Mouse (Mus musculus) midbrain, embryonic 15.5 days (tissue): ENCODE data around the gene 3830406C13Rik. TPM values are rescaled to one million over a fixed set of nuclear protein-coding genes. Genes with fewer than 3 reads are reported as not detected.
A peak's percentile ranks its signal among the peaks of the same experiment; 100 is the strongest.

Experiments used
- ATAC-seq: fragments of 200-750 bp; cut with Nextera tagmentation; replicated peaks from 2 replicates; pipeline ENCODE4 v1.8.0; 2017; ENCODE audit warnings: moderate TSS enrichment
- H3K27ac ChIP-seq: fragments of 300-500 bp; sonication (generic); 2 replicates; pipeline ENCODE4 v1.5.1; 2015; ENCODE audit warnings: mild to moderate bottlenecking, inconsistent platforms
- H3K27me3 ChIP-seq: fragments of 300-500 bp; sonication (generic); replicated peaks from 2 replicates; pipeline ENCODE4 v1.6.1; 2015; ENCODE audit warnings: inconsistent platforms
- H3K36me3 ChIP-seq: fragments of 300-500 bp; sonication (generic); replicated peaks from 2 replicates; pipeline ENCODE4 v1.6.1; 2015; ENCODE audit warnings: inconsistent platforms
- H3K4me1 ChIP-seq: fragments of 300-500 bp; sonication (generic); 2 replicates; pipeline ENCODE4 v1.6.1; 2015; ENCODE audit warnings: inconsistent platforms
- H3K4me2 ChIP-seq: fragments of 300-500 bp; sonication (generic); 2 replicates; pipeline ENCODE4 v1.6.1; 2015; ENCODE audit warnings: inconsistent platforms, mild to moderate bottlenecking, moderate library complexity
- H3K4me3 ChIP-seq: fragments of 300-500 bp; sonication (generic); 2 replicates; pipeline ENCODE4 v1.5.1; 2015; ENCODE audit warnings: mild to moderate bottlenecking, inconsistent platforms
- H3K9ac ChIP-seq: fragments of 300-500 bp; sonication (generic); 2 replicates; pipeline ENCODE4 v1.6.1; 2015; ENCODE audit warnings: mild to moderate bottlenecking, inconsistent platforms
- H3K9me3 ChIP-seq: fragments of 300-500 bp; sonication (generic); 2 replicates; pipeline ENCODE4 v1.6.1; 2016; ENCODE audit warnings: inconsistent platforms
- WGBS: fragments of 180-500 bp; shearing (Covaris S2); methylation state at CpG from one replicate; pipeline ENCODE4 v1.1.7; 2015; ENCODE audit warnings: mixed read lengths; 5-methylcytosine and 5-hydroxymethylcytosine counted together
- polyA plus RNA-seq: library from polyadenylated mRNA; unstranded; fragments of >200 nt; fragmentation: Nextera tagmentation; extraction: Ambion mirVana; gene quantifications from 2 replicates; pipeline ENCODE4 v1.2.1, GENCODE M21; 2015

Gene 3830406C13Rik
- polyA plus RNA-seq, 1 experiment from 2014 or later, result 37.5 TPM

GRCm38 (mm10) chr14:12334925-12335324 lies 51.0 kb downstream of the 3830406C13Rik start:
- H3K27me3 ChIP-seq, result peaks cover 69% of the 10 kb centered on the region

DNA sequence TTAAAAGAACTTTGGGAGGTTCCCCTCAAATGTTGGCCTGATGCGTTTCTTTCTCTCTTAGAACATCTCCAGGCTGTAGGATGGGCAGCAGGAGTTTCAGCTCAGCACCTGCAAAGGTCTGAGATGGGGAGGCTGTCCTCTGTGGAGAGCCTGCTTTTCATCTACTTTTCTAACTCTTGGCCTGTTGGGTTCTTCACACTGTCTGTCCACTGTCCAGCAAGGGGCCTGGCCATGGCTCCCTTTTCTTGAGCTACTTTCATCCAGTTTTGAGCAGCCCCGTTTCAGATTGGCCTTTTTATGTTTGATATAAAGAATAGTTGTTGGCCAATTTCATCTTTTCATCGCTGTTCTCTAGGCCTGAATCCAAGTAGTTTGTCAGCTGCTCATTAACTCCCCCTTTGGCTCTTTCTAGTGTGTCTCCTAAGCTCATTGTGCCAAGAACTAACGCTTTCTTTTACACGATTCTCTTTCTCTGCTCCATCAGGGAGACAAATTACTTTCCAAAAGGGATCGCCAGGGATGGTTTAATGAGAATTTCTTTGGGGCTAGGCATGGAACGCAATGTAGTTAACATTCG lies 53.5 kb downstream of the 3830406C13Rik start:
- Histone ChIP-seq H3K9me3 (no peaks in the 10 kb centered on the region), H3K36me3 (no peaks in the 10 kb centered on the region), H3K4me1 (peaks cover 8% of the 10 kb centered on the region; the same call in 1 of the 2 replicates), H3K4me2 (no peak overlapping the region), H3K9ac (no peak overlapping the region), H3K4me3 (no peak overlapping the region), H3K27me3 (peaks cover 78% of the 10 kb centered on the region), H3K27ac (no peak overlapping the region)
- ATAC-seq, result no peak
- 4% methylated on average over 8 of the region's 8 CpGs for WGBS

More at GRCm38 (mm10) chr14:12334925-12335324, 51.0 kb downstream of the 3830406C13Rik start:
- 52% methylated on average over 7 of the region's 7 CpGs for WGBS
- H3K27ac ChIP-seq, result no peak overlapping the region
- no peak overlapping the region for H3K9ac ChIP-seq
- peaks cover 5% of the 10 kb centered on the region; the same call in 1 of the 2 replicates for H3K4me1 ChIP-seq
- ATAC-seq, result no peak
- H3K9me3 ChIP-seq, result no peaks in the 10 kb centered on the region
- H3K4me3 ChIP-seq, result no peak overlapping the region
- H3K36me3 ChIP-seq, result no peaks in the 10 kb centered on the region
- H3K4me2 ChIP-seq, result no peak overlapping the region

DNA sequence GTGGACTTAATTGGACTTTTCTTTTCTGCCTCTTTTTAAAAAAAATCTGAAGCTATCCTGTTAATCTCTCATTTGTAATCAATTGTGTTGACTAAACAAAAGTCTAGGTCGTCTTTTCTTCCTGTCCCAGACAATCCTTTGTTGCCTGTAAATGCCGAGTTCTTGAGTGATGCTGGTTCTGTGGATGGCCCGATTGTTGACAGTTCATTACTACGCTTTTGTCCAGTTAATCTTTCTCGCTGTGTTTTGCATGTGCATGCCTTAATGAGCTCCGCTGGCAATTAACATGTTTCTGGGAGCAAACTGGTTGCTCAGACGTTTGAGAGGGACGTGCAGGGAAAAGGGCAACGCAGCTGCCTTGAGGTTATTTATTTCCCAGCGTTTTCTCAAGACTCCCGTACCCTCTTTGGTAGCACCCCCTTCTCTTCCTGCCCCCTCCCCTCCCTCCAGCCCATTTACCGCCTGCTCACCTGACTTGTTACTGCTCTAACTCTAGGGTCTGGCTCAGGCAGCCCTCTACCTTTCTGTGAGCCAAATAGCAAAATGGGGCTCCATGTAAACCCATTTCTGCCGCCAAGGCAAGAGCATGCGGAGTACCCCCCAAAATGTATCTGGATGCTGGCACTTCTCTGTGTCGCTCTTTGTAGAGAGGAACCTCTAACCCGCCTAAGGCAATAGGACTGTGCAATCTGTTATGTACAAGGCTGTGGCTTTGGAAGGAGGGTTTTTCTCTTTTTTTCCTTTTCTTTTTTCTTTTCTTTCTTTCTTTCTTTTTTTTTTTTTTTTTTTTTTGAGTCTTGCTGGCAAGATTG lies 54.2 kb downstream of the 3830406C13Rik start:
- Histone ChIP-seq H3K36me3 (no peaks in the 10 kb centered on the region), H3K27me3 (peaks cover 76% of the 10 kb centered on the region), H3K9me3 (no peaks in the 10 kb centered on the region), H3K4me3 (no peak overlapping the region), H3K4me2 (no peak overlapping the region), H3K27ac (no peak overlapping the region), H3K9ac (no peak overlapping the region), H3K4me1 (peaks cover 8% of the 10 kb centered on the region; the same call in 1 of the 2 replicates)
- ATAC-seq, result peak; percentile 22; the same call in 1 of the 2 replicates
- under 1% methylated on average over 16 of the region's 16 CpGs for WGBS

GRCm38 (mm10) chr14:12338811-12339565 lies 55.0 kb downstream of the 3830406C13Rik start:
- Histone ChIP-seq H3K4me3 (no peak overlapping the region), H3K36me3 (no peaks in the 10 kb centered on the region), H3K4me1 (peaks cover 8% of the 10 kb centered on the region; the same call in 1 of the 2 replicates), H3K9ac (no peak overlapping the region), H3K9me3 (no peaks in the 10 kb centered on the region), H3K27ac (no peak overlapping the region), H3K4me2 (no peak overlapping the region), H3K27me3 (peaks cover 77% of the 10 kb centered on the region)
- 2% methylated on average over 10 of the region's 10 CpGs for WGBS
- no peak for ATAC-seq

DNA sequence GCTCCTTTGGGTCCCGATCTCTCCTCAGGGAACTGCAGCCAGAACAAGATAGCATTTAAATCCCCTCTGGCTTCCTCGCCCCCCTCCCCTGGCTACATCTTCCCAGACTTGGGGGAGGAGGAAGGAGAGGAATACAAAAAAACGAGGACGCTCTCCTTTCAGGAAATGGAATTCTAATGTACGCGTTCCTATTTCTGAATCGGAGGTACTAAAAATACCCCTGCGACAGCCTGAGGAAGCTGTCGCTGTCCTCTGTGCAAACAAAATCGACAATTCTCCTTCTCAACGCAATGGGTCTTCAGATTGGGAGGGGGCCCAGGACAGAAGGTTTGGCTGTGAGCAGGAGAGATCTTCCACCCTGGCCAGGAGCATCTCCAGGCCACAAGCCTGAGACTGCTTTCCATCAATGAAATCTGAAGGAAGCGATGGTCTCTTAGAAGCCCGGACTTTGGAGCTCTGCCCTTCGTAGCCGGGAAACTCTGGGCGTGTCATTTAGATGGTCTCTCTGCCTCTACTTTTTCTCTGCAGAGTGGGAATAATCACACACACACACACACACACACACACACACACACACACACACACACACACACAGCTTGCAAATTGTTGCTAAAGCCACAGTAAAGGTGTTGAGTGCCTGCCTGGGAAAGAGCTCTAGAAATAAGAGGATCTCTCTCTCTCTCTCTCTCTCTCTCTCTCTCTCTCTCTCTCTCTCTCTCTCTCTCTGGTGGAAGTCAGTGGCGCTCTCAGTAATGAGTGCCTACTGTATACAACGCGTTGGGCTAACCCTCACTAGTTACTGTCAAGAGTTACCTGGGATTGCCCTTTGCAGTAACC lies 56.5 kb downstream of the 3830406C13Rik start:
- no peaks in the 10 kb centered on the region for H3K9me3 ChIP-seq
- WGBS, result under 1% methylated on average over 19 of the region's 19 CpGs
- no peak overlapping the region for H3K4me3 ChIP-seq
- H3K27ac ChIP-seq, result no peak overlapping the region
- peaks cover 19% of the 10 kb centered on the region for H3K4me1 ChIP-seq
- H3K4me2 ChIP-seq, result no peak overlapping the region
- H3K36me3 ChIP-seq, result no peaks in the 10 kb centered on the region
- no peak overlapping the region for H3K9ac ChIP-seq
- peaks cover 77% of the 10 kb centered on the region for H3K27me3 ChIP-seq
- no peak for ATAC-seq

GRCm38 (mm10) chr14:12341075-12341788 lies 57.3 kb downstream of the 3830406C13Rik start:
- 0 out of 2 replicates have a peak overlapping the region, but pooled peaks have one; percentile 0 for H3K4me3 ChIP-seq
- H3K27me3 ChIP-seq, result peaks cover 77% of the 10 kb centered on the region
- H3K27ac ChIP-seq, result no peak overlapping the region
- H3K36me3 ChIP-seq, result no peaks in the 10 kb centered on the region
- H3K9me3 ChIP-seq, result no peaks in the 10 kb centered on the region
- no peak for ATAC-seq
- H3K9ac ChIP-seq, result no peak overlapping the region
- H3K4me2 ChIP-seq, result no peak overlapping the region
- under 1% methylated on average over 42 of the region's 42 CpGs for WGBS
- peaks cover 25% of the 10 kb centered on the region for H3K4me1 ChIP-seq

- no peak overlapping the region for H3K9ac ChIP-seq
- no peak overlapping the region for H3K27ac ChIP-seq
- H3K27me3 ChIP-seq, result peaks cover 76% of the 10 kb centered on the region
Observed at GRCm38 (mm10) chr14:12341789-12342457, 58.0 kb downstream of the 3830406C13Rik start.

DNA sequence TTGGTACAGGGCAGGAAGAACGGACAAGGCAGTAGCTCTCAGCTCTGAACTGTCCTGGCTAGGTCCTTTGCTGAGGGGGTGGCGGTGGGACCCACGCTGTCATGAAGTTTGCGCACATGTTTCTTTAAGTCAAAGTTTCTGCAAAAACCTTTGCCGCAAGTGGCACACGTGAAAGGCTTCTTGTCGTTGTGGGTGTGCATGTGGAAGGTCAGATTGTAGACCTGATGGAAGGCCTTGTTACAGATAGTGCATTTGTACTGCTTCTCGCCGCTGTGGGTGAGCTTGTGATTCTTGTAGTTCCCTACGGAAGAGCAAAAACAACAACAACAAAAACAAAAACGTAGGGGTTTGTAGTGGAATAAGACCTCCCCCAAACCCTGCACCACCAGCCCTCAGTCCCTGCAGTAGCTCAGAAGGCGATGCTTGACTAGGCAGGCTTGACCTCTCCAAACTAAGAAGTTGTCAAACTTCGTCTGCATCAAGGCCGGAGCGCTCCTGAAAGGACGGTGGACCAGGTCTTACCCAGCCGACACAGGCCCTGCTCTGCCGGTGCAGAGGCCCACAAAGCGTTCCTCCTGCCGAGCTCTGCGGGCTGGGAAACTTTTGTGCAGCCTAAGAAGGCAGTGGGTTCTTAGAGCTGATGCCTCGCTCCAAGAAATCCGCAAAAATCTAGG lies 58.6 kb downstream of the 3830406C13Rik start:
- Histone ChIP-seq H3K27me3 (peaks cover 69% of the 10 kb centered on the region), H3K4me2 (no peak overlapping the region), H3K9ac (no peak overlapping the region), H3K27ac (no peak overlapping the region), H3K9me3 (no peaks in the 10 kb centered on the region), H3K4me1 (peaks cover 26% of the 10 kb centered on the region), H3K36me3 (no peaks in the 10 kb centered on the region), H3K4me3 (no peak overlapping the region)
- WGBS, result 2% methylated on average over 23 of the region's 23 CpGs
- ATAC-seq, result no peak

More at GRCm38 (mm10) chr14:12341789-12342457, 58.0 kb downstream of the 3830406C13Rik start:
- ATAC-seq, result no peak
- H3K9me3 ChIP-seq, result no peaks in the 10 kb centered on the region
- 5% methylated on average over 24 of the region's 24 CpGs for WGBS
- no peak overlapping the region for H3K4me2 ChIP-seq
- no peaks in the 10 kb centered on the region for H3K36me3 ChIP-seq
- H3K4me1 ChIP-seq, result peaks cover 26% of the 10 kb centered on the region
- H3K4me3 ChIP-seq, result 0 out of 2 replicates have a peak overlapping the region, but pooled peaks have one; percentile 0

DNA sequence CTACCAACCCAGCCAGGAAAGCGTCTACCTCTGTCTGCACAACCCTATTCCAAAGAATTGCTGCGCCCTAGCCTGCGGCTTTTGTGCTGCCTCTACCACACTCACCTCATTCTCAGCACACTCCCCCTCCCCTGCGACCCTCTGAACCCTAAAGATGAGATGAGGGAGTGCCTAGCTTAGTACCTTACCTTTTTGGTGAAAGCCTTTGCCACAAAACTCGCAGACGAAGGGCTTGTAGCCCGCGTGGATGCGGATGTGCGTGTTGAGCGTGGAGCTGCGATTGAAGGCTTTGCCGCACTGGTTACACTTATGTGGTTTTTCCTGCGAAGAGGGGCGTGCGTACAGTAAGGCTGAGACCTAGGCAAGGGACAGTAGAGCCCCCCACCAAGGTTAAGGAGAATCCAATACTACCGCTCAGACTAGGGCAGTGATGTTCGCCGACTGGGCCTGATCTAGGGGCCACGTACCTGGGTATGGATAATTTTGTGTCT lies 59.5 kb downstream of the 3830406C13Rik start:
- Histone ChIP-seq H3K36me3 (no peaks in the 10 kb centered on the region), H3K4me2 (no peak overlapping the region), H3K9ac (no peak overlapping the region), H3K27me3 (peaks cover 69% of the 10 kb centered on the region), H3K4me3 (peak overlapping the region; percentile 12), H3K27ac (no peak overlapping the region), H3K4me1 (peaks cover 20% of the 10 kb centered on the region), H3K9me3 (no peaks in the 10 kb centered on the region)
- WGBS, result 2% methylated on average over 20 of the region's 20 CpGs
- no peak for ATAC-seq

- Histone ChIP-seq H3K4me1 (peaks cover 20% of the 10 kb centered on the region), H3K9ac (no peak overlapping the region), H3K27ac (no peak overlapping the region), H3K4me2 (peak overlapping the region; percentile 9; the same call in 1 of the 2 replicates), H3K9me3 (no peaks in the 10 kb centered on the region), H3K4me3 (peak overlapping the region; percentile 12), H3K36me3 (no peaks in the 10 kb centered on the region), H3K27me3 (peaks cover 72% of the 10 kb centered on the region)
- 3% methylated on average over 24 of the region's 24 CpGs for WGBS
- ATAC-seq, result no peak
Observed at GRCm38 (mm10) chr14:12344061-12344745, 60.2 kb downstream of the 3830406C13Rik start.
